Mouse (Mus musculus): ENCODE results near the gene Ybey. TPM values are rescaled to one million over a fixed set of nuclear protein-coding genes. Genes with fewer than 3 reads are reported as not detected.

The Ybey gene
- polyA plus RNA-seq, 1 experiment from 2014 or later, result 5.9 TPM

GRCm38 (mm10) chr10:76433925-76434324 lies 35.0 kb downstream of the Ybey start:
- Histone ChIP-seq H3K36me3 (ENCODE audit: control insufficient read depth, insufficient read depth, low read length) (peaks cover 25% of the 10 kb centered on the region), H3K4me2 (ENCODE audit: low read depth) (no peak overlapping the region), H3K27ac (ENCODE audit: low read depth, low read length) (no peak overlapping the region), H3K4me1 (ENCODE audit: control insufficient read depth, insufficient read depth, low read length) (no peaks in the 10 kb centered on the region), H3K27me3 (ENCODE audit: control insufficient read depth, insufficient read depth, low read length) (no peaks in the 10 kb centered on the region), H3K9me3 (ENCODE audit: control insufficient read depth, low read length) (no peaks in the 10 kb centered on the region), H3K4me3 (ENCODE audit: low read depth, low read length) (no peak overlapping the region), H3K9ac (ENCODE audit: low read length) (no peak overlapping the region)
- WGBS, result 95% methylated on average over 11 of the region's 11 CpGs
- DNase-seq (ENCODE audit: low spot score) (no peak), ATAC-seq (ENCODE audit: insufficient read depth, low FRiP score, low TSS enrichment) (no peak)

GRCm38 (mm10) chr10:76425674-76426073 lies 43.2 kb downstream of the Ybey start:
- ATAC-seq (ENCODE audit: insufficient read depth, low FRiP score, low TSS enrichment), result no peak
- no peaks in the 10 kb centered on the region for H3K27me3 ChIP-seq (ENCODE audit: control insufficient read depth, insufficient read depth, low read length)
- no peak overlapping the region for H3K9ac ChIP-seq (ENCODE audit: low read length)
- no peaks in the 10 kb centered on the region for H3K4me1 ChIP-seq (ENCODE audit: control insufficient read depth, insufficient read depth, low read length)
- no peaks in the 10 kb centered on the region for H3K9me3 ChIP-seq (ENCODE audit: control insufficient read depth, low read length)
- DNase-seq (ENCODE audit: low spot score), result no peak
- no peak overlapping the region for H3K4me2 ChIP-seq (ENCODE audit: low read depth)
- no peak overlapping the region for H3K27ac ChIP-seq (ENCODE audit: low read depth, low read length)
- peaks cover 35% of the 10 kb centered on the region for H3K36me3 ChIP-seq (ENCODE audit: control insufficient read depth, insufficient read depth, low read length)
- no peak overlapping the region for H3K4me3 ChIP-seq (ENCODE audit: low read depth, low read length)
- WGBS, result 94% methylated on average over 7 of the region's 7 CpGs

GRCm38 (mm10) chr10:76416811-76417210 lies 52.1 kb downstream of the Ybey start:
- peaks cover 28% of the 10 kb centered on the region for H3K36me3 ChIP-seq (ENCODE audit: control insufficient read depth, insufficient read depth, low read length)
- DNase-seq (ENCODE audit: low spot score) (no peak), ATAC-seq (ENCODE audit: insufficient read depth, low FRiP score, low TSS enrichment) (no peak)
- no peaks in the 10 kb centered on the region for H3K27me3 ChIP-seq (ENCODE audit: control insufficient read depth, insufficient read depth, low read length)
- H3K9ac ChIP-seq (ENCODE audit: low read length), result no peak overlapping the region
- no peaks in the 10 kb centered on the region for H3K4me1 ChIP-seq (ENCODE audit: control insufficient read depth, insufficient read depth, low read length)
- H3K27ac ChIP-seq (ENCODE audit: low read depth, low read length), result no peak overlapping the region
- no peak overlapping the region for H3K4me2 ChIP-seq (ENCODE audit: low read depth)
- no peak overlapping the region for H3K4me3 ChIP-seq (ENCODE audit: low read depth, low read length)
- WGBS, result 90% methylated on average over 12 of the region's 12 CpGs
- H3K9me3 ChIP-seq (ENCODE audit: control insufficient read depth, low read length), result no peaks in the 10 kb centered on the region

Other genes with a start within 250 kb of the Ybey start
- 106 and 116 TPM in 2 replicates for gene Prmt2, start 231.2 kb downstream of the Ybey start, polyA plus RNA-seq (2014; fragmentation: Nextera tagmentation; extraction: Ambion mirVana)
- 0.22 and 0.36 TPM in 2 replicates for gene S100b, start 215.3 kb downstream of the Ybey start, polyA plus RNA-seq (2014; fragmentation: Nextera tagmentation; extraction: Ambion mirVana)
- gene Dip2a, start 123.8 kb downstream of the Ybey start, polyA plus RNA-seq (2014; fragmentation: Nextera tagmentation; extraction: Ambion mirVana), result 4.3 and 4.7 TPM in 2 replicates
- gene AC141477.1, start 28.7 kb downstream of the Ybey start, polyA plus RNA-seq (2014; fragmentation: Nextera tagmentation; extraction: Ambion mirVana), result not detected in 2 replicates
- gene Pcnt, start 26.3 kb downstream of the Ybey start, polyA plus RNA-seq (2014; fragmentation: Nextera tagmentation; extraction: Ambion mirVana), result 15.6 and 16.9 TPM in 2 replicates
- not detected in 2 replicates for gene 2610028H24Rik, start 20.0 kb downstream of the Ybey start, polyA plus RNA-seq (2014; fragmentation: Nextera tagmentation; extraction: Ambion mirVana)
- gene Mcm3ap, start 187 bp downstream of the Ybey start, polyA plus RNA-seq (2014; fragmentation: Nextera tagmentation; extraction: Ambion mirVana), result 75.1 and 79.7 TPM in 2 replicates
- 47.9 and 60.9 TPM in 2 replicates for gene Lss, start 62.5 kb upstream of the Ybey start, polyA plus RNA-seq (2014; fragmentation: Nextera tagmentation; extraction: Ambion mirVana)
- gene Spatc1l, start 93.2 kb upstream of the Ybey start, polyA plus RNA-seq (2014; fragmentation: Nextera tagmentation; extraction: Ambion mirVana), result not detected in 2 replicates
- gene Ftcd, start 106.5 kb upstream of the Ybey start, polyA plus RNA-seq (2014; fragmentation: Nextera tagmentation; extraction: Ambion mirVana), result not detected in 2 replicates
- 10.3 and 11.6 TPM in 2 replicates for gene Col6a2, start 154.5 kb upstream of the Ybey start, polyA plus RNA-seq (2014; fragmentation: Nextera tagmentation; extraction: Ambion mirVana)